Mouse (Mus musculus) kidney, postnatal 4 days (tissue): ENCODE measurements around the gene Plcb4.
A peak's percentile ranks its signal among the peaks of the same experiment; 100 is the strongest.

Experiments
- DNase-seq, 2 experiments: peaks; one replicate each; pipeline ENCODE4 v3.0.0; 2021; ENCODE audit warnings: mixed read lengths in 2 of 2

Plcb4 gene

GRCm38 (mm10) chr2:135761226-135761802, 102.5 kb downstream of the Plcb4 start:
- DNase-seq = no peak

GRCm38 (mm10) chr2:135764706-135765105, 105.9 kb downstream of the Plcb4 start:
- DNase-seq = no peak

- peak in 1 of 2 experiments; percentile 26 for DNase-seq
Measured at GRCm38 (mm10) chr2:135766471-135767063, 107.8 kb downstream of the Plcb4 start.

GRCm38 (mm10) chr2:135767535-135767934, 108.7 kb downstream of the Plcb4 start:
- no peak for DNase-seq

GRCm38 (mm10) chr2:135769701-135770100, 110.9 kb downstream of the Plcb4 start:
- DNase-seq = peak; percentile 20 to 26

- DNase-seq = peak; percentile 19 to 34
Measured at GRCm38 (mm10) chr2:135770226-135770625, 111.4 kb downstream of the Plcb4 start.

- DNase-seq = no peak
Measured at GRCm38 (mm10) chr2:135773194-135773972, 114.6 kb downstream of the Plcb4 start.

- DNase-seq = no peak
Measured at GRCm38 (mm10) chr2:135775026-135775425, 116.2 kb downstream of the Plcb4 start.

- DNase-seq = no peak
Measured at GRCm38 (mm10) chr2:135776131-135776775, 117.4 kb downstream of the Plcb4 start.

- DNase-seq = no peak
Measured at GRCm38 (mm10) chr2:135781391-135781790, 122.6 kb downstream of the Plcb4 start.

GRCm38 (mm10) chr2:135787415-135787814, 128.6 kb downstream of the Plcb4 start:
- no peak for DNase-seq

GRCm38 (mm10) chr2:135792907-135793306, 134.1 kb downstream of the Plcb4 start:
- DNase-seq = no peak

- no peak for DNase-seq
Measured at GRCm38 (mm10) chr2:135796684-135797083, 137.9 kb downstream of the Plcb4 start.

- DNase-seq = peak in 1 of 2 experiments; percentile 18
Measured at GRCm38 (mm10) chr2:135797677-135798546, 139.1 kb downstream of the Plcb4 start.

GRCm38 (mm10) chr2:135799149-135799770, 140.4 kb downstream of the Plcb4 start:
- no peak for DNase-seq

- DNase-seq = no peak
Measured at GRCm38 (mm10) chr2:135800385-135800784, 141.6 kb downstream of the Plcb4 start.

GRCm38 (mm10) chr2:135802878-135803450, 144.2 kb downstream of the Plcb4 start:
- DNase-seq = no peak

- no peak for DNase-seq
Measured at GRCm38 (mm10) chr2:135805748-135806685, 147.2 kb downstream of the Plcb4 start.

- DNase-seq = no peak
Measured at GRCm38 (mm10) chr2:135808342-135808741, 149.5 kb downstream of the Plcb4 start.

- DNase-seq = peak; percentile 17 to 39
Measured at GRCm38 (mm10) chr2:135810841-135811240, 152.0 kb downstream of the Plcb4 start.
